Mouse (Mus musculus): Measurements from ENCODE around the gene Capn1. TPM values are rescaled to one million over a fixed set of nuclear protein-coding genes. Genes with fewer than 3 reads are reported as not detected.

The Capn1 gene
- polyA plus RNA-seq, 1 experiment from 2014 or later: 4.4 TPM

DNA sequence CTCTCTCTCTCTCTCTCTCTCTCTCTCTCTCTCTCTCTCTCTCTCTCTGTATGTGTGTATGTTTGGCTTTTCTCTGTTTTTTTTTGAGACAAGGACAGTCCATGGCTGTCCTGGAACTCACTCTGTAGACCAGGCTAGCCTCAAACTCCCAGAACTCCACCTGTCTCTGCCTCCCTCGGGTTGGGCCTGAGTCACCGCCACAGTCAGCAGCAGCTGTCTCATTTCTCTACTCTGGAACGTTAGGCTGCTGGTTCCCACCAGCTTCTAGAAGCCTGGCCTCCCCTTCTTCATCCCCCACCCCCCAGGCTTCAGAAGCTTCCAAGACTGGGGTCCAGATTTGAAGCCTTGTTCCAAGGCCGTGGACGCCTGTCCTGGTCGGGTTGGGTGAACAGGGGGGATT, 26.1 kb downstream of the Capn1 start:
- no peak overlapping the region for H3K27ac ChIP-seq (ENCODE audit: low read depth, low read length)

DNA sequence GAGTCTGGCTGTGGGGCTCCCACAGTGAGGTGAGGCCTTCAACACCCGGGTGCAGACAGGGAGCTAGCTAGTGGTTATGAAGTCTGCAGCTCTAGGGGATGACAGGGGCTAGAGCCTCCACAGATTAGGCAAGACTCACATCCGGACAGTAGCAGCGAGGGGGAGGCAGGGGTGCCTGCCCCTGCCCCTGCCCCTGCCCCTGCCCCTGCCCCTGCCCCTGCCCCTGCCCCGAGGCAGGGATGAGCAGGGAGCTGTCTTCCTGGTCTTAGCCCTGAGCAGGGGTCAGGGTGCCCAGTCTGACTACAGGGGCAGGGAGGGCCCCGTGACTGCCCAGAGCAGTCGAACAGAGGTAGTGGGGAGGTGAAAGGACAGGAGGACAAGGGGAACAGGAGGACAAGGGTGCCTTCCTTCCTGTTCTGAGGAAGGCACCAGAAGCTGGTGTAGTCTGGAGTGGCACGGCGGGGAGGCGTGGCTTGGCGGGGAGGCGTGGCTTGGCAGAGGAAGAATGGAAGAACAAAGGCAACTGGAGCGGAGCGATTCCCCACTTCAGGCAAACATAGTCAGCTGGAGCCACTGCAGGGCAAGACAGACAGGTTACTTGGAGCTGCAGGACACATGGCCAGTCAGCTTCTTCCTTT, 26.8 kb downstream of the Capn1 start:
- Histone ChIP-seq H3K9ac (ENCODE audit: low read length) (peak overlapping the region; percentile 63), H3K4me2 (ENCODE audit: low read depth) (0 out of 2 replicates have a peak overlapping the region, but pooled peaks have one; percentile 11), H3K9me3 (ENCODE audit: control insufficient read depth, low read length) (no peaks in the 10 kb centered on the region), H3K4me1 (ENCODE audit: control insufficient read depth, insufficient read depth, low read length) (peaks cover 6% of the 10 kb centered on the region; the same call in 1 of the 2 replicates), H3K36me3 (ENCODE audit: control insufficient read depth, insufficient read depth, low read length) (no peaks in the 10 kb centered on the region), H3K4me3 (ENCODE audit: low read depth, low read length) (no peak overlapping the region), H3K27ac (ENCODE audit: low read depth, low read length) (peak overlapping the region; percentile 29; the same call in 1 of the 2 replicates), H3K27me3 (ENCODE audit: control insufficient read depth, insufficient read depth, low read length) (no peaks in the 10 kb centered on the region)
- WGBS: 10% methylated on average over 12 of the region's 13 CpGs
- ATAC-seq (ENCODE audit: insufficient read depth, low FRiP score, low TSS enrichment) (peak; percentile 60), DNase-seq (ENCODE audit: low spot score) (peak; percentile 85)

More for the DNA sequence above, 26.1 kb downstream of the Capn1 start:
- Histone ChIP-seq H3K4me1 (ENCODE audit: control insufficient read depth, insufficient read depth, low read length) (peaks cover 6% of the 10 kb centered on the region; the same call in 1 of the 2 replicates), H3K4me2 (ENCODE audit: low read depth) (no peak overlapping the region), H3K4me3 (ENCODE audit: low read depth, low read length) (no peak overlapping the region), H3K27me3 (ENCODE audit: control insufficient read depth, insufficient read depth, low read length) (no peaks in the 10 kb centered on the region), H3K36me3 (ENCODE audit: control insufficient read depth, insufficient read depth, low read length) (no peaks in the 10 kb centered on the region), H3K9ac (ENCODE audit: low read length) (peak overlapping the region; percentile 63; the same call in 1 of the 2 replicates), H3K9me3 (ENCODE audit: control insufficient read depth, low read length) (no peaks in the 10 kb centered on the region)
- DNase-seq (ENCODE audit: low spot score) (no peak), ATAC-seq (ENCODE audit: insufficient read depth, low FRiP score, low TSS enrichment) (no peak)
- 83% methylated on average over 6 of the region's 6 CpGs for WGBS

DNA sequence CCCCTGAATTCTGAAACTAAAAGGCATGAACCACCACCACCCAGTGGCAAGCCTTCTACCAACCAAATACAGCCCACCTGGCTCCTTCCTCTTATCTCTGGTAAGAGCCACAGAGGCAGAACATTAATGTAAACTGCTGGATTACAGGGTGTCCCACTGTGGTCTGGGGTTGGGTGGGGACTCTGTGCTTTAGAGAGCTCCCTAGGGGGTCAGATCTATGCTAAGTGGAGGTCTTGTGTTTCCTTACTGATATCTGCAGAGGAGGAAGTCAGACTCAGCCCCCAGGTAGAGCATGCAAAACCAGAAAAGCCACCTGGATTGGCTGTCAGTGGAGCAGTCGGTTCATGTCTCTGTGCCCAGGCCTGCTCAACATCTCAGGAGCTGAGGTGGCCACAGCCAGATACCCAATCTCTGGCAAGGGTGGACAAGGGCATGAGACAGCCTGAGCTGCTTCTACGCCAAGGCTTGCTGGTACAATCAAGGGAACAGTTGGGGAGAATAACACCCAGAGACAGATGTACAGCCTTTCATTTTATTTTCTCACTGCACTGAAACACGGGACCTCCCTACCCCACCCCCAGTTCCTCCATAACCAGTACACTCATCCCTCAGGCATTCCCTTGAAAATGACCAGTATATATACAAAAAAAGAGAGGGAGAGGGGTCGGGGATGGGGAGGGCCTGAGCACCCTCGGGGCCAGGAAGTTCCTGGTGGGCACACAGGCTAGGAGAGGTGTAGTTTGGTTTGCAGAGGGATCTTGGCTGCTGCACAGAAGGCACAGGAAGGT, 27.5 kb downstream of the Capn1 start:
- WGBS: 72% methylated on average over 5 of the region's 5 CpGs
- H3K4me3 ChIP-seq (ENCODE audit: low read depth, low read length): no peak overlapping the region
- H3K27ac ChIP-seq (ENCODE audit: low read depth, low read length): no peak overlapping the region; the same call in 1 of the 2 replicates
- H3K4me2 ChIP-seq (ENCODE audit: low read depth): no peak overlapping the region
- peaks cover 6% of the 10 kb centered on the region; the same call in 1 of the 2 replicates for H3K4me1 ChIP-seq (ENCODE audit: control insufficient read depth, insufficient read depth, low read length)
- no peak for ATAC-seq (ENCODE audit: insufficient read depth, low FRiP score, low TSS enrichment)
- H3K9me3 ChIP-seq (ENCODE audit: control insufficient read depth, low read length): no peaks in the 10 kb centered on the region
- no peaks in the 10 kb centered on the region for H3K36me3 ChIP-seq (ENCODE audit: control insufficient read depth, insufficient read depth, low read length)
- H3K9ac ChIP-seq (ENCODE audit: low read length): no peak overlapping the region; the same call in 1 of the 2 replicates
- H3K27me3 ChIP-seq (ENCODE audit: control insufficient read depth, insufficient read depth, low read length): no peaks in the 10 kb centered on the region
- no peak for DNase-seq (ENCODE audit: low spot score)

DNA sequence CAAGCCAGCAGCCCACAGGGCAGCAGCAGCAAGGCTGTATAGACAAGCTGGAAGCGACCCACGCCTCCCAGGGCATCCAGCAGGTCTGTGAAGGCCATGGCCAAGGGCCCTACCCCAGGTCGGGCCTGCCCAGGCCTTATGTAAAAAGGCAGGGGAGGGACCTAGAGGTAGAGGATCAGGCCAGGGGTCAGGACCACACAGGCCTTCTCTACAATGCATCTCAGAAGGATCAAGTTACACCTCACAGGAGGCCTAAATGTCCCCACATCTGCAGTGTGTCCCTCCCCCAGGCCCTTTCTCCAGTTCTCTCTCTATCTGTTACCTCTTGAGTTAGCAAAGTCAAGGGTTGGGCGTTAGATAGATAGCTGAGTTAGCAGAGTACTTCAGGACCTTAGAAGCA, 29.7 kb downstream of the Capn1 start, which contains the start of gene Slc22a20:
TSS of gene Slc22a20 (minus strand) at position 101 of the 400 bp plus-strand sequence.
- ATAC-seq (ENCODE audit: insufficient read depth, low FRiP score, low TSS enrichment): no peak
- H3K4me2 ChIP-seq (ENCODE audit: low read depth): no peak within 1 kb of the TSS
- no peaks in the 10 kb centered on the region for H3K36me3 ChIP-seq (ENCODE audit: control insufficient read depth, insufficient read depth, low read length)
- H3K9ac ChIP-seq (ENCODE audit: low read length): no peak within 1 kb of the TSS
- no peak within 1 kb of the TSS for H3K4me3 ChIP-seq (ENCODE audit: low read depth, low read length)
- no peaks in the 10 kb centered on the region for H3K27me3 ChIP-seq (ENCODE audit: control insufficient read depth, insufficient read depth, low read length)
- DNase-seq (ENCODE audit: low spot score): no peak
- H3K9me3 ChIP-seq (ENCODE audit: control insufficient read depth, low read length): no peaks in the 10 kb centered on the region
- WGBS: 48% methylated on average over 4 of the region's 4 CpGs
- H3K27ac ChIP-seq (ENCODE audit: low read depth, low read length): no peak within 1 kb of the TSS
- H3K4me1 ChIP-seq (ENCODE audit: control insufficient read depth, insufficient read depth, low read length): peaks cover 6% of the 10 kb centered on the region; the same call in 1 of the 2 replicates

DNA sequence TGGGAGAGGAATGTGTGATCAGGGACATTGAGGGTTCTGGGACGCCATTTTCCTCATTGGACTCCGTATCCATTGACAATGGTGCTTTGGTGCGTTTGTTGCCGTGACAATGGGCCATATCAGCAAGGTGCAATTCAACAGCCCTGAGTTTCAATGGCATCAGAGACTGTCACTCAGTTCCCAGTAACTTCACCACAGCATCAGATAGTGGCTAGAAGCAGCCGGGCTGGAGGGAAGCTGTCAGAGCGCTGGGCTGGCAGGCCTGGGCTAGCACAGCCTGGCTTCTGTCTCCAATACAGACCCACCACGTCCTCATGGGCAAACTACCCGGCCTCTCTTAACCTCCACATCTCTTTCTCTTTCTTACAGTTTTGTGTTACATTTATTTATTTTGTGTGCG, 35.2 kb downstream of the Capn1 start:
- Histone ChIP-seq H3K27ac (ENCODE audit: low read depth, low read length) (no peak overlapping the region), H3K36me3 (ENCODE audit: control insufficient read depth, insufficient read depth, low read length) (no peaks in the 10 kb centered on the region), H3K27me3 (ENCODE audit: control insufficient read depth, insufficient read depth, low read length) (no peaks in the 10 kb centered on the region), H3K9me3 (ENCODE audit: control insufficient read depth, low read length) (no peaks in the 10 kb centered on the region), H3K4me2 (ENCODE audit: low read depth) (no peak overlapping the region), H3K4me1 (ENCODE audit: control insufficient read depth, insufficient read depth, low read length) (no peaks in the 10 kb centered on the region), H3K9ac (ENCODE audit: low read length) (no peak overlapping the region), H3K4me3 (ENCODE audit: low read depth, low read length) (no peak overlapping the region)
- ATAC-seq (ENCODE audit: insufficient read depth, low FRiP score, low TSS enrichment): no peak
- 88% methylated on average over 9 of the region's 9 CpGs for WGBS
- no peak for DNase-seq (ENCODE audit: low spot score)

DNA sequence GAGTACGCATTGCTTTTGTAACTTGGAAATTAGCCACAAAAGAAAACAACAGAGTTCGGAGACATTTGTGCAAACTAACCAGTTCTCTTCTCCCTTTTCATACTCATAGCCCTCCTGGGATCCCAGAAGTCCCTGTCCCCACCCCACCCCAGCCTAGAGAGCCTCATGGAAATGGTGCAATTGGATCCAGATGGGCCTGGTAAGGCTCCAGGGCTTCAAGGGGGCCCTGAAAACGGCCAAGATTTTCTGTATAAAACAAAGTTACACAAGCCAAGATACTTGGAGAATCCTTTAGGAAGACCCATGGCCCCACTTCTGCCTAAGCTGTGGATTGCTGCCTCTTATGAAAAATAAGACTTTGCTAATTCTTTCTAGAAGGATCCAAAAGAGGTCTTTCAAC, 38.0 kb downstream of the Capn1 start:
- no peak overlapping the region for H3K27ac ChIP-seq (ENCODE audit: low read depth, low read length)
- no peaks in the 10 kb centered on the region for H3K9me3 ChIP-seq (ENCODE audit: control insufficient read depth, low read length)
- DNase-seq (ENCODE audit: low spot score) (no peak), ATAC-seq (ENCODE audit: insufficient read depth, low FRiP score, low TSS enrichment) (no peak)
- H3K9ac ChIP-seq (ENCODE audit: low read length): no peak overlapping the region
- no peaks in the 10 kb centered on the region for H3K4me1 ChIP-seq (ENCODE audit: control insufficient read depth, insufficient read depth, low read length)
- H3K4me2 ChIP-seq (ENCODE audit: low read depth): no peak overlapping the region
- 82% methylated on average over 3 of the region's 3 CpGs for WGBS
- H3K4me3 ChIP-seq (ENCODE audit: low read depth, low read length): no peak overlapping the region
- no peaks in the 10 kb centered on the region for H3K27me3 ChIP-seq (ENCODE audit: control insufficient read depth, insufficient read depth, low read length)
- no peaks in the 10 kb centered on the region for H3K36me3 ChIP-seq (ENCODE audit: control insufficient read depth, insufficient read depth, low read length)

DNA sequence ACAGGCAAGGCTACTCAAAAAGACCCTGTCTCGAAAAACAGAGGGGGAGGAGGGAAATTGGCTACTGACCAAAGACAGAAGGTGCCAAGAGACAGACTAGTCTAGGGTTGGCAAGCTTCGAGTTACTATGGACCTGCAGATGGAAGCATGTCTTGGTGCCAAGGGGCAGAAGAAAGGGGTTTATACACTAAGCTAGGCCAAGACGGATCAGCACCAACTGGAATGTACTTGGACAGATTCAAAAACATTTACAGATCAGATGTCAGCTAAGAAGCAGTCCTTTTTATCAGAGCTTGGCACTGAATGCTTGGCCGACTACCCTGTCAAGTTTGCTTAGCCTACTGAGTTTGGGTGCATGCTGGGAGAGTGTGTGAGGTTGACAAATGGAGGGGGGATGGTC, 40.0 kb downstream of the Capn1 start:
- WGBS: 82% methylated on average over 4 of the region's 4 CpGs
- Histone ChIP-seq H3K4me3 (ENCODE audit: low read depth, low read length) (no peak overlapping the region), H3K27ac (ENCODE audit: low read depth, low read length) (no peak overlapping the region), H3K4me2 (ENCODE audit: low read depth) (no peak overlapping the region), H3K36me3 (ENCODE audit: control insufficient read depth, insufficient read depth, low read length) (no peaks in the 10 kb centered on the region), H3K4me1 (ENCODE audit: control insufficient read depth, insufficient read depth, low read length) (no peaks in the 10 kb centered on the region), H3K27me3 (ENCODE audit: control insufficient read depth, insufficient read depth, low read length) (no peaks in the 10 kb centered on the region), H3K9ac (ENCODE audit: low read length) (no peak overlapping the region), H3K9me3 (ENCODE audit: control insufficient read depth, low read length) (no peaks in the 10 kb centered on the region)
- no peak for ATAC-seq (ENCODE audit: insufficient read depth, low FRiP score, low TSS enrichment)
- DNase-seq (ENCODE audit: low spot score): no peak

DNA sequence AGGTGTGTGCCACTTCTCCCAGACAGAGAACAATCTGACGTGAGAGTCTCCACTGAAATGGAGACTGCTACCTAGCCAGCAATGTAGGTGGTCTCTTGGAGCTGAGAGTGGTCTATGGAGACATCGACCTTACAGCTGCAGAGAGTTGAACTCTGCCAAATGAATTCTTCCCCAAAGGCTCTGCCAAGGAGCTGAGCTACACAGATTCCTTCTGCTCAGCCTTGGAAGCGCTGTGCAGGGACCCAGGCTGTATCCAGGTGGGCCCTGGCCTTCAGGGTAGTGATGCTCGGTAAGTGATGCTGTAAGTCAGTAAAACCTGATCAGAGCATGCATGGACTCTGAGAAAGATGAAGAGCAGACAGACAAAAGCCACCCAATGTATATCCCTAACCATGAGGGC, 40.6 kb downstream of the Capn1 start:
- H3K27me3 ChIP-seq (ENCODE audit: control insufficient read depth, insufficient read depth, low read length): no peaks in the 10 kb centered on the region
- H3K4me2 ChIP-seq (ENCODE audit: low read depth): no peak overlapping the region
- H3K4me3 ChIP-seq (ENCODE audit: low read depth, low read length): no peak overlapping the region
- DNase-seq (ENCODE audit: low spot score): no peak
- H3K9me3 ChIP-seq (ENCODE audit: control insufficient read depth, low read length): no peaks in the 10 kb centered on the region
- H3K27ac ChIP-seq (ENCODE audit: low read depth, low read length): no peak overlapping the region
- no peak overlapping the region for H3K9ac ChIP-seq (ENCODE audit: low read length)
- ATAC-seq (ENCODE audit: insufficient read depth, low FRiP score, low TSS enrichment): no peak
- 86% methylated on average over 4 of the region's 4 CpGs for WGBS
- H3K36me3 ChIP-seq (ENCODE audit: control insufficient read depth, insufficient read depth, low read length): no peaks in the 10 kb centered on the region
- H3K4me1 ChIP-seq (ENCODE audit: control insufficient read depth, insufficient read depth, low read length): no peaks in the 10 kb centered on the region
